Mouse (Mus musculus): ENCODE measurements around the gene Gbp8. TPM values are rescaled to one million over a fixed set of nuclear protein-coding genes. Genes with fewer than 3 reads are reported as not detected.
"Not testable (repeated sequence)": the region's sequence is repeated elsewhere in the genome, so short reads cannot be mapped to it uniquely, and the experiment has no call there.

The Gbp8 gene
- polyA plus RNA-seq, 1 experiment from 2014 or later = 0.78 TPM

DNA sequence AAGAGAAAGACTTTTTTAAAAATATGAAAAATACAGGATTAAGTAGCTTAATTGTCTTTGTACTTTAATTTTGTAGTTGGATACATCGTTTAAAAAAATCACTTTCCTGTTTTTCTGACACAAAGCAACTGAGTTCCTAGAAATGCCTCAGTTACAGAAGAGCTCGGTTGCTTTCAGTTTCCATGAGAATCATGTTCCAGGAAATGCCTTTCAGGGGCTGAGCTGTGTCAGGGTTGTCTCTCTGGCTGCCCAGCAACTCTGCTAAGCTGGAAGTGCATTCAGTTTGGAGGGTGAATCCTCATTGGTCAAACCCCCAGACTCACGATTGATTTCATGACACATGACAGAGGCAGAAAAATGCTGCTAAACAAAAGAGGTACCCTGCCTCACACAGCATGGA, 6.4 kb upstream of the Gbp8 start:
- 0 out of 2 replicates have a peak overlapping the region, but pooled peaks have one; percentile 16 for H3K27ac ChIP-seq (ENCODE audit: low read length)
- ATAC-seq (0 out of 2 replicates have a peak, but pooled peaks have one; percentile 17), DNase-seq (ENCODE audit: low spot score) (peak; percentile 8)
- not testable (repeated sequence) for H3K4me1 ChIP-seq (ENCODE audit: insufficient read depth, low read depth, low read length); H3K36me3 ChIP-seq (ENCODE audit: insufficient read depth, low read length); H3K9me3 ChIP-seq (ENCODE audit: low read length); H3K4me3 ChIP-seq (ENCODE audit: low read depth, low read length); H3K4me2 ChIP-seq (replicated peaks; ENCODE audit: low read depth, low read length); H3K9ac ChIP-seq (replicated peaks; ENCODE audit: low read depth); H3K27me3 ChIP-seq (replicated peaks; ENCODE audit: insufficient read depth, low read length)
- 31% methylated on average over 3 of the region's 3 CpGs for WGBS
- TF ChIP-seq EP300 (IDR thresholded peaks at IDR 0.05) = 0 out of 2 replicates have a peak, but pooled peaks have one; percentile 11

GRCm38 (mm10) chr5:105140089-105140810, 910 bp upstream of the Gbp8 start:
- not testable (repeated sequence) for H3K4me1 ChIP-seq (ENCODE audit: insufficient read depth, low read depth, low read length); H3K27ac ChIP-seq (ENCODE audit: low read length); H3K27me3 ChIP-seq (replicated peaks; ENCODE audit: insufficient read depth, low read length); ATAC-seq; H3K9ac ChIP-seq (replicated peaks; ENCODE audit: low read depth); H3K9me3 ChIP-seq (ENCODE audit: low read length); H3K4me2 ChIP-seq (replicated peaks; ENCODE audit: low read depth, low read length); DNase-seq (ENCODE audit: low spot score); H3K4me3 ChIP-seq (ENCODE audit: low read depth, low read length); H3K36me3 ChIP-seq (ENCODE audit: insufficient read depth, low read length)
- 60% methylated on average over 2 of the region's 2 CpGs for WGBS

DNA sequence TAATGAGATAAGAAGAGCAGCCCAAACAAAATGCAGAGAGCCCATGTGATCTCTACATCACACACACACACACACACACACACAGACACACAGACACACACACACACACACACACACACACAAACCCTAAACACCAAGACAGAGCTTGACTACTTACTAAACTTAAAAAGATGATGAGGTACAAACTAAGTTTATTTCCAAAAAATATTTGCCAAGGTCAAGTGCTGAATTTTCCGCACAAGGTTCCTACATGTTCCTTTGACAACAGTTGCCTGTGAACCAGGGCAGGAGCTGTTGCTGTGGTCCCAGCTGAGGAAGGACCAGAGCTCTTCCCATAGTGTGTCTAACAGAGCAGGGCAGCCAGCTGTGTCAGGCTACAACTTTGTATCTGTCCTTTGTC, 434 bp downstream of the Gbp8 start:
- no peaks in the 10 kb centered on the region for H3K36me3 ChIP-seq (ENCODE audit: insufficient read depth, low read length)
- no peak overlapping the region for H3K4me3 ChIP-seq (ENCODE audit: low read depth, low read length)
- 81% methylated on average over 1 of the region's 1 CpGs for WGBS
- H3K27ac ChIP-seq (ENCODE audit: low read length) = no peak overlapping the region
- no peak overlapping the region for H3K4me2 ChIP-seq (replicated peaks; ENCODE audit: low read depth, low read length)
- no peaks in the 10 kb centered on the region for H3K27me3 ChIP-seq (replicated peaks; ENCODE audit: insufficient read depth, low read length)
- H3K4me1 ChIP-seq (ENCODE audit: insufficient read depth, low read depth, low read length) = no peaks in the 10 kb centered on the region
- DNase-seq (ENCODE audit: low spot score) (no peak), ATAC-seq (no peak)
- H3K9me3 ChIP-seq (ENCODE audit: low read length) = no peaks in the 10 kb centered on the region
- TF ChIP-seq CTCF (IDR thresholded peaks at IDR 0.05) (no peak), EP300 (IDR thresholded peaks at IDR 0.05) (no peak)
- no peak overlapping the region for H3K9ac ChIP-seq (replicated peaks; ENCODE audit: low read depth)

DNA sequence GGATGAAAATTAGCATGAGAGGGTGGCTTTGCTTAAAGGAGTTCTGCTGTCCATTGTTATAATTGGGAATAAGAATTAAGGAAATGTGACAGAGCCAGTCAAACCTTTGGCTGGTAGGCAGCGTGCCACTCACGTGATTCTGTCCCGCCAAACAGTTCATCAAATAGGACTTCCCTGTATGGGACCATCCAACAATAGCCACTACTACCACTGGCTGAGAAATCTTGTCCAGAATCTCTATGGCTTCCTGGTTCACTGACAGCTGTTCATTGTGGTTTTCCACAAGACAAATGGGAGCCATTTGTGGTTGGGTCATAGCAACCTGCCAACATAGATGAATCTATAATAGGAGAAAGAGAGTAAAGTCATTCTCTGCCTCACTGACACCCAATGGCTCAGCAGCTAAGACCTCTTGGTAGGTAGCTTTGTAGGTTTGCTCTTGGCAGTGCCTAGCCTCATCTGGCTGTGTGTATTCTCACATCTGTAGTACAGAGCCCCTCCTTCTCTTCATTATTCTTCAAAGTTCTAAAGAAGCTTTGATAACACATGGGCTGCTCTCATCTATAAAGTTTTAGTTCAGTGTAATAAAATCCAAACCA, 2.5 kb downstream of the Gbp8 start:
- H3K27me3 ChIP-seq (replicated peaks; ENCODE audit: insufficient read depth, low read length); H3K27ac ChIP-seq (ENCODE audit: low read length); H3K36me3 ChIP-seq (ENCODE audit: insufficient read depth, low read length); DNase-seq (ENCODE audit: low spot score); ATAC-seq; H3K9ac ChIP-seq (replicated peaks; ENCODE audit: low read depth); H3K9me3 ChIP-seq (ENCODE audit: low read length); H3K4me2 ChIP-seq (replicated peaks; ENCODE audit: low read depth, low read length); H3K4me3 ChIP-seq (ENCODE audit: low read depth, low read length); H3K4me1 ChIP-seq (ENCODE audit: insufficient read depth, low read depth, low read length): not testable (repeated sequence)
- WGBS = 53% methylated on average over 3 of the region's 3 CpGs

DNA sequence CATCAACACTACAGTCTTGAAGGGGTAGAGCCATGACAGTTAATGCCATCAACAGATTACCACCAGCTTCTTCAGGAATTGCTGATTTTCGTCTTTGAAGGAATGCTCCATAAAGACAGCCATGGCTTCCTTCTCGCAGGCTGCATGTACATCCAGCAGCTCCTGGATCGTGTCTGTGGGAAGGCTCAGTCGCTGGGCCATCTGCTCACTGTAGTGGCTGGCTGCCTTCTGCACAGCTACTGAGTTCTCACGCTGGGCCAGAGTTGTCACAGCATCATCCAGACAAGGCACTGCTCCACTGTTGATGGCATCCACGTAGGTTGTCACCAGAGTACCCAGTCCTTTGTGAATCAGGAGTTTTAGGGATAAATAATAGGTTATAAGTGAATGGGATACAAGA, 17.6 kb downstream of the Gbp8 start:
- not testable (repeated sequence) for ATAC-seq; H3K4me1 ChIP-seq (ENCODE audit: insufficient read depth, low read depth, low read length); H3K36me3 ChIP-seq (ENCODE audit: insufficient read depth, low read length); H3K9ac ChIP-seq (replicated peaks; ENCODE audit: low read depth); DNase-seq (ENCODE audit: low spot score); H3K4me3 ChIP-seq (ENCODE audit: low read depth, low read length); H3K4me2 ChIP-seq (replicated peaks; ENCODE audit: low read depth, low read length); H3K27me3 ChIP-seq (replicated peaks; ENCODE audit: insufficient read depth, low read length); H3K27ac ChIP-seq (ENCODE audit: low read length); H3K9me3 ChIP-seq (ENCODE audit: low read length)
- 79% methylated on average over 6 of the region's 6 CpGs for WGBS

GRCm38 (mm10) chr5:105115740-105116139, 23.6 kb downstream of the Gbp8 start:
- H3K36me3 ChIP-seq (ENCODE audit: insufficient read depth, low read length) = no peaks in the 10 kb centered on the region
- H3K4me2 ChIP-seq (replicated peaks; ENCODE audit: low read depth, low read length) = no peak overlapping the region
- no peaks in the 10 kb centered on the region for H3K9me3 ChIP-seq (ENCODE audit: low read length)
- ATAC-seq = peak; percentile 50; the same call in 1 of the 2 replicates
- H3K27ac ChIP-seq (ENCODE audit: low read length) = no peak overlapping the region
- H3K4me1 ChIP-seq (ENCODE audit: insufficient read depth, low read depth, low read length) = no peaks in the 10 kb centered on the region
- peak; percentile 8 for DNase-seq (ENCODE audit: low spot score)
- no peak overlapping the region for H3K9ac ChIP-seq (replicated peaks; ENCODE audit: low read depth)
- 60% methylated on average over 2 of the region's 2 CpGs for WGBS
- TF ChIP-seq EP300 (IDR thresholded peaks at IDR 0.05) (peak; percentile 50), CTCF (IDR thresholded peaks at IDR 0.05) (no peak)
- H3K27me3 ChIP-seq (replicated peaks; ENCODE audit: insufficient read depth, low read length) = no peaks in the 10 kb centered on the region
- H3K4me3 ChIP-seq (ENCODE audit: low read depth, low read length) = no peak overlapping the region

All from lung, postnatal 0 days (tissue).